Mouse (Mus musculus) cerebellum, adult 2 months (tissue): ENCODE measurements around the gene Tmc3. TPM values are rescaled to one million over a fixed set of nuclear protein-coding genes. Genes with fewer than 3 reads are reported as not detected.

Source experiments
- DNase-seq, 2 experiments: peaks; one replicate each; pipeline ENCODE4 v3.0.0; 2021
- H3K27ac ChIP-seq: fragments of 200-500 bp; 2 replicates; pipeline ENCODE4 v1.5.1; 2012; ENCODE audit warnings: low read length, control low read depth, inconsistent platforms; ENCODE audit not compliant: insufficient read depth
- H3K27me3 ChIP-seq: fragments of 200-500 bp; 2 replicates; pipeline ENCODE4 v1.6.1; 2012; ENCODE audit warnings: inconsistent platforms, mild to moderate bottlenecking, low read length, moderate library complexity; ENCODE audit not compliant: control insufficient read depth, insufficient read depth
- H3K4me1 ChIP-seq: fragments of 200-500 bp; 2 replicates; pipeline ENCODE4 v1.6.1; 2011; ENCODE audit warnings: low read length; ENCODE audit not compliant: control insufficient read depth, insufficient read depth
- H3K4me3 ChIP-seq: fragments of 200-500 bp; replicated peaks from 2 replicates; pipeline ENCODE3; 2011; ENCODE audit warnings: mild to moderate bottlenecking, low read depth, low read length, control low read depth; ENCODE audit not compliant: insufficient read depth
- CTCF ChIP-seq: fragments of 200-500 bp; IDR thresholded peaks from 2 replicates; pipeline ENCODE4 v1.5.1; 2011; ENCODE audit warnings: low read depth, mild to moderate bottlenecking, control low read depth, low read length, moderate library complexity, borderline replicate concordance; ENCODE audit not compliant: insufficient read depth
- POLR2A ChIP-seq: fragments of 200-500 bp; IDR thresholded peaks from 2 replicates; pipeline ENCODE4 v1.6.1; 2011; ENCODE audit warnings: low read length, control low read depth, borderline replicate concordance; ENCODE audit not compliant: insufficient read depth
- WGBS: fragments of 180-500 bp; shearing (Covaris S2); methylation state at CpG from one replicate; pipeline ENCODE4 v1.1.7; 2018; 5-methylcytosine and 5-hydroxymethylcytosine counted together
- polyA plus RNA-seq: library from polyadenylated mRNA; depleted of rRNA; stranded (reverse); fragments of >200 nt; gene quantifications from 2 replicates; pipeline ENCODE4 v1.2.3, GENCODE M21; 2012

Tmc3 gene
- polyA plus RNA-seq, 1 experiment, result 0.61 TPM

DNA sequence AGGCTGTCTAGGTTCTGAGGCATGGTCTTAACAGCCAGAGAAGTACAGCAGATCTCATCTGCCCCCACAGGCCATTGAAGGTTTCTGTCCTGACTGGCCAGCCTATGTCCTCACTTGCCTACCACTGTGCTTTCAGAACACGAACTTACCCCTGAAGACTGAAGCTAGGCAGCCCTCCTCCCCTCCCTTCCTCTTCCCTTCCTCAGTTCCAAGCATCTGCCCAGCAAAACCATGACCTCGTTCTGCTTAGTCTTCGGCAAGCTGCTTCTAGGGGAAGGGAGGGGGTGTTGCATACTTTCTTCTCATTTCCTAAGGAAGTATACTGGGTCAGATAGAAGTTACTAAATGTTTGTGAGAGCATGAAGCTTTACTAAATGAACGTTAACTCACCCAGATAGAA, 13.7 kb upstream of the Tmc3 start:
- H3K4me3 ChIP-seq, result no peak overlapping the region
- H3K4me1 ChIP-seq, result peaks cover 14% of the 10 kb centered on the region
- WGBS, result 68% methylated on average over 4 of the region's 4 CpGs
- no peaks in the 10 kb centered on the region for H3K27me3 ChIP-seq
- no peak for TF ChIP-seq CTCF
- no peak for TF ChIP-seq POLR2A
- DNase-seq, result no peak
- no peak overlapping the region for H3K27ac ChIP-seq

DNA sequence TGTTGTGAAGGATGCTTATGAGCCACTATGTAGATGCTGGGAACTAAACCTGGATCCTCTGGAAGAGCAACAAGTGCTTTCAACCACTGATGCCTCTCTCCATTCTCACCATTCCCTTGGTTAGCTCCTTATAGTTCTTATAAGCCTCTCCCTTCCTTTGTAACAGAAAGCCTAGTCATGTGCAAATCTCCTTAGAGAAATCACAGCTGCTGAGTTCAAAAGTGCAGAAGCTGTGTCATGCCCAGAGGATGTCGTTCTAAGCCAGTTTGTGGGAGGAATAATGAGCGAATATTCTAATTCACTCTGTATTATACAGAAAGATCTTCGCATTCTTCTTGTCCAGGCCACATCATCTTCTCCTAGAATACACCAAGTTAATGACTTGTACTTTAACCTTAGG, 12.8 kb upstream of the Tmc3 start:
- Histone ChIP-seq H3K4me3 (no peak overlapping the region), H3K27ac (no peak overlapping the region), H3K27me3 (no peaks in the 10 kb centered on the region), H3K4me1 (peaks cover 14% of the 10 kb centered on the region)
- DNase-seq, result no peak
- TF ChIP-seq POLR2A (no peak), CTCF (no peak)
- WGBS, result 91% methylated on average over 3 of the region's 3 CpGs

GRCm38 (mm10) chr7:83572451-83572850, 12.3 kb upstream of the Tmc3 start:
- WGBS, result 87% methylated on average over 2 of the region's 2 CpGs
- no peak for DNase-seq
- TF ChIP-seq POLR2A (no peak), CTCF (no peak)
- H3K4me1 ChIP-seq, result peaks cover 14% of the 10 kb centered on the region
- no peaks in the 10 kb centered on the region for H3K27me3 ChIP-seq
- H3K27ac ChIP-seq, result no peak overlapping the region
- H3K4me3 ChIP-seq, result no peak overlapping the region

GRCm38 (mm10) chr7:83580946-83581345, 3.8 kb upstream of the Tmc3 start:
- TF ChIP-seq POLR2A (no peak), CTCF (no peak)
- 50% methylated on average over 4 of the region's 4 CpGs for WGBS
- peak in 1 of 2 experiments; percentile 27 for DNase-seq
- H3K27ac ChIP-seq, result no peak overlapping the region
- peaks cover 14% of the 10 kb centered on the region for H3K4me1 ChIP-seq
- no peak overlapping the region for H3K4me3 ChIP-seq
- H3K27me3 ChIP-seq, result no peaks in the 10 kb centered on the region

DNA sequence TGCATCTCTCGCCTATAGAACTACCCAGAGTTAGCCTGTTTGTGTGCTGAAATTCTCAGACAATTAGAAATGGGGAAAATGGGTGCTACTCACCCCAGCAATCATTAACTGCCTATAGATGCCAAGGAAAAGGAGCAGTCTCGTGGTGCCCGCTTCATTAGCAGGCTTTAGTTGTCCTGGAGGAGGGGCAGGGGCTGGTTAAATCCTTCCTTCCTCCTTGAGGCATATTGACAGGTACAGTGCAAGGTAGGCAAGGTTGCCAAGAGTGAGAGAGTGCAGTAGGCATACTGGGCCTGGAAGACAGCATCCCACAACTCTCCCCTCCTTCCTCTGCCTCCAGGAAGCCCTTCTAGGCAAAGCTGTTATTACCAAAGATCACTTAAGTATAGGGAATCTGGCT, 9.3 kb downstream of the Tmc3 start:
- Histone ChIP-seq H3K4me1 (no peaks in the 10 kb centered on the region), H3K27ac (no peak overlapping the region), H3K27me3 (no peaks in the 10 kb centered on the region), H3K4me3 (no peak overlapping the region)
- TF ChIP-seq CTCF, result no peak
- TF ChIP-seq POLR2A, result no peak
- 88% methylated on average over 3 of the region's 3 CpGs for WGBS
- DNase-seq, result no peak

DNA sequence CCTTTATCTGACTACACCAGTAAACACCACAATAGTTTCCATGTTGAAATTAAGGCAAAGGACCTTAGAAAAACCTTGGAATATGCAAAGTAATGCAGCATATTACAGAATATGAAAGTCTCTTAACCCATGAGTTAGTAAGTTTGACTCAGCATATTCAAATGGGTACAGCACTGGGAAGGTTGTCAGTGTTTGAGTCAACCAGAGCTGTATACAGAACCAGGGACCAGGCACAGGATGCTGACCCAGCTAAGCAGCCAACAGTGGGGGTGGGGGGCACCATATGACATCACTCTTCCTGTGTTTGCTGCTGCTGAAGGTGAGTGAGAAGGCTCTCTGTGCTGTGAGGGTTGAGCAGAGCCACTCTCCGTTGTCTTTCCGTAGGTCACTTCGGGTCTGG, 12.3 kb downstream of the Tmc3 start:
- Histone ChIP-seq H3K27me3 (no peaks in the 10 kb centered on the region), H3K27ac (no peak overlapping the region), H3K4me3 (no peak overlapping the region), H3K4me1 (no peaks in the 10 kb centered on the region)
- 95% methylated on average over 3 of the region's 3 CpGs for WGBS
- TF ChIP-seq POLR2A, result no peak
- no peak for TF ChIP-seq CTCF
- no peak for DNase-seq

- no peak overlapping the region for H3K4me3 ChIP-seq
- no peaks in the 10 kb centered on the region for H3K27me3 ChIP-seq
- DNase-seq, result no peak
- WGBS, result 90% methylated on average over 13 of the region's 13 CpGs
- no peak overlapping the region for H3K27ac ChIP-seq
- no peaks in the 10 kb centered on the region for H3K4me1 ChIP-seq
- TF ChIP-seq CTCF (no peak), POLR2A (no peak)
Measured at GRCm38 (mm10) chr7:83598997-83599912, 14.5 kb downstream of the Tmc3 start.

- Histone ChIP-seq H3K27me3 (no peaks in the 10 kb centered on the region), H3K4me3 (no peak overlapping the region), H3K4me1 (no peaks in the 10 kb centered on the region), H3K27ac (no peak overlapping the region)
- peak; percentile 61 for TF ChIP-seq CTCF
- TF ChIP-seq POLR2A, result no peak
- 62% methylated on average over 8 of the region's 8 CpGs for WGBS
- peak; percentile 34 to 47 for DNase-seq
Measured at GRCm38 (mm10) chr7:83599913-83600286, 15.2 kb downstream of the Tmc3 start.
